Mouse (Mus musculus): ENCODE measurements at regions not wholly inside any gene's neighbourhood (a gene's known extent, or its start where the extent isn't known, plus 50 kb on each side); places are given as distances from the start of the nearest gene placed in this dataset.
A peak's percentile ranks its signal among the peaks of the same experiment; 100 is the strongest.

- no peak for ATAC-seq
- Histone ChIP-seq H3K27me3 (replicated peaks) (no peaks in the 10 kb centered on the region), H3K4me2 (no peak overlapping the region), H3K27ac (no peak overlapping the region), H3K36me3 (no peaks in the 10 kb centered on the region), H3K9me3 (replicated peaks) (no peaks in the 10 kb centered on the region), H3K4me1 (0 out of 2 replicates have a peak, but pooled peaks cover 7% of the 10 kb centered on the region), H3K9ac (no peak overlapping the region), H3K4me3 (no peak overlapping the region)
- 68% methylated on average over 6 of the region's 6 CpGs for WGBS (ENCODE audit: insufficient replicate concordance)
These were observed 920.1 kb upstream of the Lrrc6 start for GRCm38 (mm10) chr15:67420776-67421175.

- no peaks in the 10 kb centered on the region for H3K27me3 ChIP-seq (replicated peaks)
- ATAC-seq = no peak
- H3K9ac ChIP-seq = no peak overlapping the region
- H3K27ac ChIP-seq = no peak overlapping the region
- no peaks in the 10 kb centered on the region for H3K9me3 ChIP-seq (replicated peaks)
- no peaks in the 10 kb centered on the region for H3K36me3 ChIP-seq
- H3K4me1 ChIP-seq = 0 out of 2 replicates have a peak, but pooled peaks cover 7% of the 10 kb centered on the region
- H3K4me2 ChIP-seq = no peak overlapping the region
- whole genome bisulfite sequencing (ENCODE audit: insufficient replicate concordance) = 78% methylated on average over 1 of the region's 1 CpGs
- no peak overlapping the region for H3K4me3 ChIP-seq
These were observed 919.0 kb upstream of the Lrrc6 start for GRCm38 (mm10) chr15:67419733-67420132.

DNA sequence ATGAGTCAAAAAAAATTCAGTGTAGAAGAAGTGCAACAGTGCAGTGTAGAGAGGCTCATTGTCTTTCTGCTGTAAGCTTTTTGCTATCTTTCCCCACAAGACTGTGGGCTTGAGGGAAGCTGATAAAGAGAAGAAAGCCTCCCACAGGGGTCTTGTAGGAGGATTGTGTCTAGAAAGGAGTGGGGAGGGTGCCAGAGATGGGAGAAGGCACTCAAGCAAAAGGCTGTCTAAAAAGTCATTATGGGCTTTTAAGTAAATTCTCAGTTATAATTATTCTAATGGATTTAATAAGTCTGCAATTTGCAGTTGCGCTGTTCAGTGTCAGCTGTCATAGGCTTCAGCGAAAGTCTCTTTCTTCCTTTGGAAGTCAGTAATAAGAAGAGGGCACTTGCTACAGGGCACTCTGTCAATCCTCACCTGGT lies 917.0 kb upstream of the Lrrc6 start:
- no peak overlapping the region for H3K4me2 ChIP-seq
- H3K9me3 ChIP-seq (replicated peaks) = no peaks in the 10 kb centered on the region
- WGBS (ENCODE audit: insufficient replicate concordance) = 73% methylated on average over 2 of the region's 2 CpGs
- no peak overlapping the region for H3K27ac ChIP-seq
- no peak for ATAC-seq
- H3K27me3 ChIP-seq (replicated peaks) = no peaks in the 10 kb centered on the region
- no peaks in the 10 kb centered on the region for H3K36me3 ChIP-seq
- H3K4me1 ChIP-seq = 0 out of 2 replicates have a peak, but pooled peaks cover 7% of the 10 kb centered on the region
- H3K4me3 ChIP-seq = no peak overlapping the region
- H3K9ac ChIP-seq = no peak overlapping the region

DNA sequence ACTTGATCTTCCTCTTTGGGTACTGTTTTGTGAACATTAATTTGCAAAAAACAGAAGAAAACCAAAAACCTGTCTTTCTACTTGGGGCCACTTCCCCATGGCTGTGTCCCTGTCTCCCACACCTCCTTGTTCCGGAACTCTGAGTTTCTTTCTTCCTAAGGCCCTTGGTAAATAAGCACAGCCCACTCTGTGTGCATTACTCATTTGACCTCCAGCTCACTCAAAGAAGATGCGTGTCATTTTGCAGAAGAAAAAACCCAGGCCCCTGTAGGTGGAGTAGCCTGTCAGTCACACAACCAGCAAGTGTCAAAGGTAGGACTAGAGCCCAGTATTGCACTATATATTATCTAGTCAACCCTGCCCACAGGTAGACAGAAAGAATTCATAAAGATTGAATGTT lies 915.1 kb upstream of the Lrrc6 start:
- Histone ChIP-seq H3K27ac (no peak overlapping the region), H3K9ac (no peak overlapping the region), H3K27me3 (replicated peaks) (no peaks in the 10 kb centered on the region), H3K4me1 (0 out of 2 replicates have a peak, but pooled peaks cover 11% of the 10 kb centered on the region), H3K36me3 (no peaks in the 10 kb centered on the region), H3K4me2 (no peak overlapping the region), H3K4me3 (no peak overlapping the region), H3K9me3 (replicated peaks) (no peaks in the 10 kb centered on the region)
- WGBS (ENCODE audit: insufficient replicate concordance) = 69% methylated on average over 2 of the region's 2 CpGs
- no peak for ATAC-seq

DNA sequence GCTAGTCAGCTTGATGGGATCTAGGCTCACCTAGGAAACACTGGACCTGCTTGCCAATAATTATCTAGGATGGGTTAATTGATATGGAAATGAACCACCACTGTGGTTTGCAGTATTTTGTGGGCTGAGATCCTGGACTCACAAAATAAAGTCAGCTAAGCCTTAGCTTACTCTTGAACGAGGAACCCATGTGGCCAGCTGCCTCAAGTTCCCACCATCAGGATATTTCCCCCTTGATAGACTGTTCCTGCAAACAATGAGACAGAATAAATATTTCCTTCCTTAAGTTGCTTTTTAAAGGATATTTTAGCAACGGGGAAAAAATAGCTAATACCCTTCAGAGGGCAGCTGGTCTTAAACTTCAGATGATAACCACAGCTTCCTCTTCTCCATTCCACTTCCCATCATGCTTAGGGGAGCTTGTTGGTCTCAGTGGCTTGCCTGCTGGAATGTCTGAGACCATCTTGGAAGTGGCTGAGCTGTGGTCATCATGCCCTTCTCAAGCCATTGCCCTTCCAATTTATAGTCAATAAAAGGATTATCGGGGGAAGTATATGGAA lies 913.7 kb upstream of the Lrrc6 start:
- Histone ChIP-seq H3K36me3 (no peaks in the 10 kb centered on the region), H3K27me3 (replicated peaks) (no peaks in the 10 kb centered on the region), H3K4me1 (peaks cover 23% of the 10 kb centered on the region), H3K4me3 (no peak overlapping the region), H3K4me2 (no peak overlapping the region), H3K9me3 (replicated peaks) (no peaks in the 10 kb centered on the region), H3K9ac (no peak overlapping the region), H3K27ac (no peak overlapping the region)
- no peak for ATAC-seq
- 34% methylated on average over 3 of the region's 3 CpGs for WGBS (ENCODE audit: insufficient replicate concordance)

DNA sequence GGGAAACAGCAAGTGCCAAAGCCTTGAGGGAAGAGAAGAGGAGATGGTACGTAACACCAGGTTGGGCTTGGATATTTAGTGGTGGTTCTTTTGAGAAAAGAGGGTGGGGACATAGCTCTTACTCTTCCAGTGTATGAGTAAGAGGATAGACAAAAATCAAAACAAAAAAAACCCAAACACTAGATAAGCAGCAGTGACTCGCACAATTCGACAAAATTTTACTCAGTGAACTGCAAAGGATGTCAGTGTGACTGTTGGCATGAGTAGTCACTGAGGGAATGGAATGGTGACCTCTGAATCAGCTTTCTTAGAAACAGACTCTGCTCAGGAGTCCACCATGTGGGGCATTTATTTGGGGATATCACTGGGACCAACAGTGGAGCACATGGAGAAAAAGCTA lies 912.9 kb upstream of the Lrrc6 start:
- peaks cover 31% of the 10 kb centered on the region for H3K4me1 ChIP-seq
- H3K9ac ChIP-seq = no peak overlapping the region
- H3K27ac ChIP-seq = no peak overlapping the region
- H3K4me2 ChIP-seq = no peak overlapping the region
- no peaks in the 10 kb centered on the region for H3K36me3 ChIP-seq
- no peak for ATAC-seq
- H3K4me3 ChIP-seq = no peak overlapping the region
- H3K9me3 ChIP-seq (replicated peaks) = no peaks in the 10 kb centered on the region
- 50% methylated on average over 3 of the region's 3 CpGs for WGBS (ENCODE audit: insufficient replicate concordance)
- H3K27me3 ChIP-seq (replicated peaks) = no peaks in the 10 kb centered on the region

GRCm38 (mm10) chr15:67412394-67412793 lies 911.7 kb upstream of the Lrrc6 start:
- Histone ChIP-seq H3K4me3 (no peak overlapping the region), H3K36me3 (no peaks in the 10 kb centered on the region), H3K9me3 (replicated peaks) (no peaks in the 10 kb centered on the region), H3K27me3 (replicated peaks) (no peaks in the 10 kb centered on the region), H3K4me1 (peaks cover 25% of the 10 kb centered on the region), H3K4me2 (no peak overlapping the region), H3K9ac (no peak overlapping the region), H3K27ac (no peak overlapping the region)
- ATAC-seq = no peak
- WGBS (ENCODE audit: insufficient replicate concordance) = 70% methylated on average over 1 of the region's 1 CpGs

DNA sequence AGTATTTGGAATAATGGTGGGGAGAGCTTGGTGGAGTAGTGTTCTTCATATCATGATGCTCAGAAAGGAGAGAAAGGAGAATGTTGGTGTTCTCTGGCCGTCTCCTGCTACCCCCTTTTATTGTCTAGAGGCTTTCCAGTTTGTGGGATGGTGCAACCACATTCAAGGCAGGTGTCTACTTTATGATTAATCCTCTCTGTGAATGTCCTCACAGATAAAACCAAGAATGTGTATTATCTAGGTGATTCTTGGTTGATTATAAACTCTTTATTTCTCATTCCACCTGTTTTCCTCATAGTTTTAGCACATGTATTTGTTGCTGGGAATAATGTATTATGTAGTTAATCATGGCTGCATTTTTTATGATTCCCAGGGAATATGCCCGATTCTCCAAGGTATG lies 910.9 kb upstream of the Lrrc6 start:
- no peak overlapping the region for H3K4me3 ChIP-seq
- H3K9ac ChIP-seq = no peak overlapping the region
- no peaks in the 10 kb centered on the region for H3K36me3 ChIP-seq
- H3K9me3 ChIP-seq (replicated peaks) = no peaks in the 10 kb centered on the region
- no peak overlapping the region for H3K4me2 ChIP-seq
- WGBS (ENCODE audit: insufficient replicate concordance) = 46% methylated on average over 2 of the region's 2 CpGs
- peaks cover 25% of the 10 kb centered on the region for H3K4me1 ChIP-seq
- H3K27me3 ChIP-seq (replicated peaks) = no peaks in the 10 kb centered on the region
- ATAC-seq = no peak
- H3K27ac ChIP-seq = no peak overlapping the region

DNA sequence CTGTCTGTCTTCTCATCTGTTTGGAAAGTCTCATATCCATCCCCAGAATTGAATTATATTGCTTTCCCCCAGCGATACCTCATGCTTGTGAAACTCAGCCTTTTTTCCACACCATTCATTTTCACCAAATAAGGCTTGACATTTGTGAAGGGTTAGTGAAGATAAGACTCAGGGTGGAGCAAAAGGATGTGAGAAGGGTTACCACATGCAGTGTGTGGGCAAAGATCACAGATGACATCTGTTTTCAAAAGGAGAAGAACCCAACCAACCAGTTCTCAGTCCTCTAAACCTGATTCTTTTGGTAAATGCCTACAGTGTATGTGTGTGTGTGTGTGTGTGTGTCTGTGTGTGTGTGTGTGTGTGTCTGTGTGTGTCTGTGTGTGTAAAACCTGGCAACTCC lies 909.3 kb upstream of the Lrrc6 start:
- peak; percentile 79 for ATAC-seq
- H3K4me3 ChIP-seq = no peak overlapping the region

DNA sequence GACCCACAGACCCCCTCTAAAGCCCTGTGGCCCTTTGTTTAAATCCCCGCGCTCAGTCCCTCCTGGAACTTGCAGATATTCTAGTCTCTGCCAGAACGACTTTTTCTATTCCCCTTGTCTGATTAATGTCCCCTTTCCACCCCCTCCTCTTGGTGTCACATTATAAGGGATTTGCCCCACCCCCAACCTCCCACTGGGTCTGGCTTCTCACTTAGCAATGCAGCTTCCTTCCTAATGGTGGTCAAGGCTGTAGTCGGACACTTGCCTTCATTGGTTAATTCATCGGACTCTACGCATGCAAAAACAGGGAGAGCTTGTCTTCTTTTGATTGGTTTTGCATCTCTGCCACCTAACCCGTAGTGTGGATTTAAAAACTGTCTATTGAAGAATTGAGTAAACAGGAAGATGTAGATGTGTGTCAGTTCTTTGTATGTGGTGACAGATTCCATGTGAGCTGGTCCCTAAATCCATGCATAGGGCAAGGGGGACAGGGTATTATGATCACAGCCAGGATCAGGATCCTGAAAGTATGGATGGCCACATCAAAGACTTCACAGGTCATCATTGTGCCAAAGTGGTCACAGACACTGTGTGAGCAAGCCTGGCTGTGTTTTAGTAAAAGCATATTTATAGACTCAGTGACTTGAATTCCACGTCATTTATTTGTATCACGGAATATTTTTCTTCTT lies 908.3 kb upstream of the Lrrc6 start:
- H3K4me1 ChIP-seq = peaks cover 25% of the 10 kb centered on the region
- H3K27ac ChIP-seq = no peak overlapping the region
- H3K4me3 ChIP-seq = no peak overlapping the region
- H3K36me3 ChIP-seq = no peaks in the 10 kb centered on the region
- H3K9ac ChIP-seq = no peak overlapping the region
- no peaks in the 10 kb centered on the region for H3K9me3 ChIP-seq (replicated peaks)
- 55% methylated on average over 9 of the region's 9 CpGs for WGBS (ENCODE audit: insufficient replicate concordance)
- no peak overlapping the region for H3K4me2 ChIP-seq
- ATAC-seq = no peak
- H3K27me3 ChIP-seq (replicated peaks) = no peaks in the 10 kb centered on the region

More for the DNA sequence above, 909.3 kb upstream of the Lrrc6 start:
- no peaks in the 10 kb centered on the region for H3K36me3 ChIP-seq
- H3K9me3 ChIP-seq (replicated peaks) = no peaks in the 10 kb centered on the region
- WGBS (ENCODE audit: insufficient replicate concordance) = 21% methylated on average over 1 of the region's 1 CpGs
- no peak overlapping the region for H3K27ac ChIP-seq
- no peak overlapping the region for H3K9ac ChIP-seq
- no peaks in the 10 kb centered on the region for H3K27me3 ChIP-seq (replicated peaks)
- H3K4me1 ChIP-seq = peaks cover 25% of the 10 kb centered on the region
- no peak overlapping the region for H3K4me2 ChIP-seq

DNA sequence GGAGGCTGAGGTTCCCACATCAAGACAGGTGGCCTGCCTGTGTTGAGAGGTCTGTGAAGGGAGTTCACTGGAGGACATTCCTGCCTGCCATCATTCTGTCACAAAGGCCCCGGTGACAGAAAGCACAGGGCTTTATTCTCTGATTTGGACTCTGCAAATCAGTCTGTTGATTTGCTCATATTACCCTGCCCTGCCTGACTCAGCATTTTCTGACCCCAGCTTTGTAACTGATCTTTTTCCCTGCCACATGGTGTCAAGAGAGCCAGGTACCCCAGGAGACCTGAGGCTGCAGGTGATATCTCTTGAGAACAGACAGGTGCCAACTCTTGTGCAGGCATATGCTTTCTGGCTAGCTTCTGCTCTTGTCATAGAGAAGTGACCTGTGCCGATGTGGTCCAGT lies 906.5 kb upstream of the Lrrc6 start:
- H3K36me3 ChIP-seq = no peaks in the 10 kb centered on the region
- no peaks in the 10 kb centered on the region for H3K9me3 ChIP-seq (replicated peaks)
- H3K4me2 ChIP-seq = no peak overlapping the region
- no peak overlapping the region for H3K27ac ChIP-seq
- H3K9ac ChIP-seq = no peak overlapping the region
- H3K4me1 ChIP-seq = peaks cover 21% of the 10 kb centered on the region
- WGBS (ENCODE audit: insufficient replicate concordance) = 65% methylated on average over 2 of the region's 2 CpGs
- no peak overlapping the region for H3K4me3 ChIP-seq
- no peaks in the 10 kb centered on the region for H3K27me3 ChIP-seq (replicated peaks)
- ATAC-seq = no peak

DNA sequence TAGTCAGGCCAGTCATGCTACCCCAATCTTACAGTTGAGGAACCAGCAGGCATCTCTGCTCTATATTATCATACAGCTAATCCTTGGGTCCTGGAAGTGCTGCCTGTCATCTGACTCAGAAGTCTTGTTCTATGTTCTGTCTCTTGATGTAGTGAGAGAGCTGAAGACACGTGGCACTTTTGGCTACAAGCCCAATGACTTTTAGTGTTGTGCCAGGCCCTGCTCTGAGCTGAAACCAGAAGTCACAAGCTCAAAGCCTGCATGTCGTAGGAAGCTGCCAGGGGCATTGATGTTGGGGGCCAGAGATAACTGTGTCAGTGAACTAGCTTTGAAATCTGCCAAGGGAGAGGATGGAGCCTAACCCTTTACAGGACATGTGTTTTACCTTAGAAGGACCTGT lies 904.8 kb upstream of the Lrrc6 start:
- no peaks in the 10 kb centered on the region for H3K27me3 ChIP-seq (replicated peaks)
- WGBS (ENCODE audit: insufficient replicate concordance) = 39% methylated on average over 2 of the region's 2 CpGs
- H3K9ac ChIP-seq = no peak overlapping the region
- no peaks in the 10 kb centered on the region for H3K36me3 ChIP-seq
- no peak overlapping the region for H3K4me3 ChIP-seq
- no peak overlapping the region for H3K4me2 ChIP-seq
- ATAC-seq = no peak
- no peaks in the 10 kb centered on the region for H3K9me3 ChIP-seq (replicated peaks)
- no peak overlapping the region for H3K27ac ChIP-seq
- peaks cover 19% of the 10 kb centered on the region for H3K4me1 ChIP-seq

- H3K9ac ChIP-seq = no peak overlapping the region
- H3K27me3 ChIP-seq (replicated peaks) = no peaks in the 10 kb centered on the region
- no peak overlapping the region for H3K4me3 ChIP-seq
- H3K27ac ChIP-seq = no peak overlapping the region
- 53% methylated on average over 2 of the region's 2 CpGs for WGBS (ENCODE audit: insufficient replicate concordance)
- no peak for ATAC-seq
- H3K36me3 ChIP-seq = no peaks in the 10 kb centered on the region
- H3K4me2 ChIP-seq = no peak overlapping the region
- H3K4me1 ChIP-seq = peaks cover 14% of the 10 kb centered on the region
- H3K9me3 ChIP-seq (replicated peaks) = no peaks in the 10 kb centered on the region
These were observed 904.3 kb upstream of the Lrrc6 start for GRCm38 (mm10) chr15:67405011-67405410.
